Mouse (Mus musculus): ENCODE measurements around the gene Slc6a6. TPM values are rescaled to one million over a fixed set of nuclear protein-coding genes. Genes with fewer than 3 reads are reported as not detected.

Slc6a6 gene
- polyA plus RNA-seq, 2 experiments = 7.5 to 8.0 TPM

DNA sequence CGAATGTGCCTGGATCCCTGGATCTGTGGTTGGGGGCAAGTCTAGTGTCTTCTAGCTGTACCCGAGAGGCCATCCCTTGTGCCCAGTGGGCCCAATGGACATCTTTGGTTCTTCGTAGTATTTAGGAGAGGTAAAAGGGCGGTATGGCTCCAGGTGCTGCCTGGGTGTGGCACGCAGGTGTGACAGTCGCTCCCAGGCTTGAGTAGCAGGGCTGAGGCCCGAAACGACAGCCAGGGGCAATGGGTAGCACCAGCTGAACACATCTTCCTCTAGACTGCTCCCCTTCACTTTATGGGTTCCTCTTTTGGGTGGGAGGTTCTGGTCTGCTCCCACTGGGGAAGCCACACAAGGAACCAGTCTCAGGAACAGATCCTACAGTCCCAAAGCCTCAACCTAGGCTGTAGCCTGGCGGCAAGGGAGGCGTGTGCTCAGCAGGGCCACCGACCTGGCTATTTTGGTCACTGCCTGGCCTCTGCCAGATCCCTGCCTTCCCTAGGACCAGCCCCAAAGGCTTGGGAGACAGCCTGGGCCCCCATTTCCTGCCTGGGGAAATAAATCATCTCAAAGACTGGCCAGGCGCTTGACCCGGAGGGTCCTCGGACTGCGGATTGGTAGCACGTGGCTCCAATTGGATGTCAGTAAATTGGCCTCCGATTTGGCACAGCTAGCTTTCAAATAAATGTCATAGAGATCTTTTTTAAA is 1.1 kb downstream of the Slc6a6 start:
- Histone ChIP-seq H3K27me3 (ENCODE audit: control insufficient read depth, insufficient read depth, low read length) (no peaks in the 10 kb centered on the region), H3K4me3 (ENCODE audit: insufficient read depth in 1 of 2, low read depth in 2 of 2, low read length in 2 of 2) (peak overlapping the region; percentile 64 to 77), H3K9ac (replicated peaks) (peak overlapping the region; percentile 86), H3K36me3 (replicated peaks; ENCODE audit: control insufficient read depth, insufficient read depth, low read depth) (no peaks in the 10 kb centered on the region), H3K4me2 (ENCODE audit: low read depth) (peak overlapping the region; percentile 98), H3K27ac (no peak overlapping the region; the same call in 1 of the 2 replicates), H3K4me1 (replicated peaks; ENCODE audit: control insufficient read depth in 2 of 2, insufficient read depth in 2 of 2, low read length in 1 of 2) (peaks cover 13 to 30% of the 10 kb centered on the region in 2 experiments), H3K9me3 (ENCODE audit: control insufficient read depth, low read length) (no peaks in the 10 kb centered on the region)
- DNase-seq (ENCODE audit: low read depth in 3 of 3, low spot score in 3 of 3) (no peak), ATAC-seq (ENCODE audit: insufficient read depth) (no peak)
- TF ChIP-seq EP300 (IDR thresholded peaks at IDR 0.05; ENCODE audit: low read depth) = no peak
- 0 out of 2 replicates have a peak, but pooled peaks have one; percentile 4 for TF ChIP-seq CTCF (IDR thresholded peaks at IDR 0.05; ENCODE audit: low read depth)
- WGBS (ENCODE audit: insufficient replicate concordance) = 10% methylated on average over 17 of the region's 17 CpGs

DNA sequence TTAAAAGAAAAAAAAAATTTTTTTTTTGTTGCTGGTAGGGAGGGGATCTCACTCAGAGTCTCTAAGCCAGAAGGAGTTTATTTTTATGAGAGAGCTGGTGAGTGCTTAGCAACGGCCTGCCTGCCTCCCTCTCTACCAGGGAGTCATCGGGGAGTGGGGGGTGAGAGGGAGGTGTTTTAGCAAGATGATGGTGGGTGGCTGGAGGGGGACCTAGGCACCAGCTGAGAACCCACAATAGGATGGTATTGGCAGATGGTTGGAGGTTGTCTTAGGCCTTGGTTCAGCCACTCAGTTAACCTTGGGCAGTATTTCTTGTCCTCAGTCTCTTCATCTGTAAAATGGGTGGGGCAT is 1.7 kb downstream of the Slc6a6 start:
- no peaks in the 10 kb centered on the region for H3K27me3 ChIP-seq (ENCODE audit: control insufficient read depth, insufficient read depth, low read length)
- H3K4me3 ChIP-seq (ENCODE audit: insufficient read depth in 1 of 2, low read depth in 2 of 2, low read length in 2 of 2) = peak overlapping the region; percentile 14 to 77; a peak in 3 of 4 replicates
- no peaks in the 10 kb centered on the region for H3K36me3 ChIP-seq (replicated peaks; ENCODE audit: control insufficient read depth, insufficient read depth, low read depth)
- H3K4me2 ChIP-seq (ENCODE audit: low read depth) = peak overlapping the region; percentile 98
- 23% methylated on average over 2 of the region's 2 CpGs for WGBS (ENCODE audit: insufficient replicate concordance)
- H3K27ac ChIP-seq = no peak overlapping the region
- no peak for TF ChIP-seq EP300 (IDR thresholded peaks at IDR 0.05; ENCODE audit: low read depth)
- TF ChIP-seq CTCF (IDR thresholded peaks at IDR 0.05; ENCODE audit: low read depth) = no peak
- ATAC-seq (ENCODE audit: insufficient read depth) (no peak), DNase-seq (ENCODE audit: low read depth in 3 of 3, low spot score in 3 of 3) (no peak)
- H3K9ac ChIP-seq (replicated peaks) = peak overlapping the region; percentile 86; the same call in 1 of the 2 replicates
- H3K9me3 ChIP-seq (ENCODE audit: control insufficient read depth, low read length) = no peaks in the 10 kb centered on the region
- peaks cover 13 to 34% of the 10 kb centered on the region in 2 experiments for H3K4me1 ChIP-seq (replicated peaks; ENCODE audit: control insufficient read depth in 2 of 2, insufficient read depth in 2 of 2, low read length in 1 of 2)

DNA sequence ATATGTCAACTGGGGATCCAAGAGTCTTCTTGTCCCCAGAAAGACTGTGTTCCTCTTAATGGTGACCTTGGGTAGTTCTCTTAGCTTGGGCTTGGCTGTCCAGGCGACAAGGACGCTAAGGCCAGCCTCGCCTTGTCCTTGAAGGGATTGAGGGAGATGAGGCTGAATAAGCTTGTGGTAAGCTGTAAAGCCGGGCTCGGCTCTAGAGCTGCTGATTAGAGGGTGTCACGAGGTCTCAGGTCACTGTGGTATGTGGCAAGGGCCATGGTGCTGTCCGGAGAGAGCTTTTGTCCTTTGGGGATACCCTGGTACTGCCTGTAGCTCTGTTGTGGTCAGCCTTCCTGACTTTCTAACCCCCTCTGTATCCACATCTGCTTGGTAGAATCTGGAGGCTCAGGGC is 2.0 kb downstream of the Slc6a6 start:
- H3K9ac ChIP-seq (replicated peaks) = no peak overlapping the region
- H3K27ac ChIP-seq = no peak overlapping the region
- WGBS (ENCODE audit: insufficient replicate concordance) = 49% methylated on average over 7 of the region's 7 CpGs
- peaks cover 13 to 34% of the 10 kb centered on the region in 2 experiments for H3K4me1 ChIP-seq (replicated peaks; ENCODE audit: control insufficient read depth in 2 of 2, insufficient read depth in 2 of 2, low read length in 1 of 2)
- no peaks in the 10 kb centered on the region for H3K9me3 ChIP-seq (ENCODE audit: control insufficient read depth, low read length)
- H3K27me3 ChIP-seq (ENCODE audit: control insufficient read depth, insufficient read depth, low read length) = no peaks in the 10 kb centered on the region
- H3K4me2 ChIP-seq (ENCODE audit: low read depth) = peak overlapping the region; percentile 98
- no peak for TF ChIP-seq CTCF (IDR thresholded peaks at IDR 0.05; ENCODE audit: low read depth)
- no peak for TF ChIP-seq EP300 (IDR thresholded peaks at IDR 0.05; ENCODE audit: low read depth)
- no peaks in the 10 kb centered on the region for H3K36me3 ChIP-seq (replicated peaks; ENCODE audit: control insufficient read depth, insufficient read depth, low read depth)
- no peak for ATAC-seq (ENCODE audit: insufficient read depth)
- peak overlapping the region; percentile 14 to 77; a peak in 3 of 4 replicates for H3K4me3 ChIP-seq (ENCODE audit: insufficient read depth in 1 of 2, low read depth in 2 of 2, low read length in 2 of 2)
- no peak for DNase-seq (ENCODE audit: low read depth in 3 of 3, low spot score in 3 of 3)

DNA sequence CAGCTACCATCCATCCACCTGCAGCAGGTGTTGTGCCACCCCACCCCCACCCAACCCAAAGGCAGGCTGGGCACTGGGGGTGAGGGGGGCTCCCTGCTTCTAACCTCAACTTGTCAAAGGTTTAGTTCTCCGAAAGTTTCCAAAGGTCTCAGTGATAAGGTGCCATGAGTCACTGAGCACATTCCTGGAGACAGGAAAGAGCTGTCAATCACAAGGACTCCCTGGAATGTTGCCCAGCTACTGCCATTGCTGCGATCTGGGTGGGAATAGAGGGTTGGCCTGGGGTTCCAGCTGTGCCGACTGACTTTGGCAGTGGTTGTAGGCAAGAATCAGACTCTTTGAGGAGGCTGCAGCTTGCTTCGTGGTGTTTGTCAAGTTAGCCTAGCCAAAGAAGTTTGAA is 2.7 kb downstream of the Slc6a6 start:
- H3K9ac ChIP-seq (replicated peaks) = no peak overlapping the region
- no peak overlapping the region for H3K4me3 ChIP-seq (ENCODE audit: insufficient read depth in 1 of 2, low read depth in 2 of 2, low read length in 2 of 2)
- ATAC-seq (ENCODE audit: insufficient read depth) = no peak
- H3K27me3 ChIP-seq (ENCODE audit: control insufficient read depth, insufficient read depth, low read length) = no peaks in the 10 kb centered on the region
- TF ChIP-seq EP300 (IDR thresholded peaks at IDR 0.05; ENCODE audit: low read depth) (no peak), CTCF (IDR thresholded peaks at IDR 0.05; ENCODE audit: low read depth) (no peak)
- peak overlapping the region; percentile 98 for H3K4me2 ChIP-seq (ENCODE audit: low read depth)
- no peak for DNase-seq (ENCODE audit: low read depth in 3 of 3, low spot score in 3 of 3)
- no peaks in the 10 kb centered on the region for H3K9me3 ChIP-seq (ENCODE audit: control insufficient read depth, low read length)
- 60% methylated on average over 4 of the region's 4 CpGs for WGBS (ENCODE audit: insufficient replicate concordance)
- H3K36me3 ChIP-seq (replicated peaks; ENCODE audit: control insufficient read depth, insufficient read depth, low read depth) = no peaks in the 10 kb centered on the region
- H3K4me1 ChIP-seq (replicated peaks; ENCODE audit: control insufficient read depth in 2 of 2, insufficient read depth in 2 of 2, low read length in 1 of 2) = peaks cover 13 to 34% of the 10 kb centered on the region in 2 experiments
- H3K27ac ChIP-seq = no peak overlapping the region

DNA sequence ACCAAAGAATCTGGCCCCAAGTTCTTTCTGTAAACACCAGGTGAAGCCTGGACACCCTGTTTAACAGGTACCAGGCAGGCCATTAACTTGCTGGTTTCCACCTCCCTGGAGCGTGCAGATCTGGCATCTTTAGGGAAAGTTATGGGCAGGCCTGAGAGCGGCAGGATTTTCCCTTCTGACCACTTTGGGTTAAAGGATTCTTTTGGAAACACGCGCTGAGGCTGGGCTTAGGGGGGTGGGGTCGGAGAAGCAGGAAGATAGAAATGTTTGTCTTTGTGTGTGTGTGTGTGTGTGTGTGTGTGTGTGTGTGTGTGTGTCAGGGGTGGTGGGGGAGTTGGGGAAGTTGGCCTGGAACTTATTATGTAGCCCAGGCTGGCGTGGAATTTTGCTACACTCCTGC is 4.2 kb downstream of the Slc6a6 start:
- WGBS (ENCODE audit: insufficient replicate concordance) = 62% methylated on average over 6 of the region's 6 CpGs
- TF ChIP-seq CTCF (IDR thresholded peaks at IDR 0.05; ENCODE audit: low read depth) (no peak), EP300 (IDR thresholded peaks at IDR 0.05; ENCODE audit: low read depth) (no peak)
- Histone ChIP-seq H3K4me2 (ENCODE audit: low read depth) (no peak overlapping the region), H3K9ac (replicated peaks) (no peak overlapping the region), H3K4me1 (replicated peaks; ENCODE audit: control insufficient read depth in 2 of 2, insufficient read depth in 2 of 2, low read length in 1 of 2) (peaks cover 13 to 31% of the 10 kb centered on the region in 2 experiments), H3K4me3 (ENCODE audit: insufficient read depth in 1 of 2, low read depth in 2 of 2, low read length in 2 of 2) (no peak overlapping the region), H3K27ac (no peak overlapping the region), H3K9me3 (ENCODE audit: control insufficient read depth, low read length) (no peaks in the 10 kb centered on the region), H3K27me3 (ENCODE audit: control insufficient read depth, insufficient read depth, low read length) (no peaks in the 10 kb centered on the region), H3K36me3 (replicated peaks; ENCODE audit: control insufficient read depth, insufficient read depth, low read depth) (no peaks in the 10 kb centered on the region)
- ATAC-seq (ENCODE audit: insufficient read depth) (no peak), DNase-seq (ENCODE audit: low read depth in 3 of 3, low spot score in 3 of 3) (no peak)
